Mouse (Mus musculus): ENCODE data around the gene Gpd1l. TPM values are rescaled to one million over a fixed set of nuclear protein-coding genes. Genes with fewer than 3 reads are reported as not detected.

Gene Gpd1l
- polyA plus RNA-seq, 1 experiment, result 23.7 TPM

DNA sequence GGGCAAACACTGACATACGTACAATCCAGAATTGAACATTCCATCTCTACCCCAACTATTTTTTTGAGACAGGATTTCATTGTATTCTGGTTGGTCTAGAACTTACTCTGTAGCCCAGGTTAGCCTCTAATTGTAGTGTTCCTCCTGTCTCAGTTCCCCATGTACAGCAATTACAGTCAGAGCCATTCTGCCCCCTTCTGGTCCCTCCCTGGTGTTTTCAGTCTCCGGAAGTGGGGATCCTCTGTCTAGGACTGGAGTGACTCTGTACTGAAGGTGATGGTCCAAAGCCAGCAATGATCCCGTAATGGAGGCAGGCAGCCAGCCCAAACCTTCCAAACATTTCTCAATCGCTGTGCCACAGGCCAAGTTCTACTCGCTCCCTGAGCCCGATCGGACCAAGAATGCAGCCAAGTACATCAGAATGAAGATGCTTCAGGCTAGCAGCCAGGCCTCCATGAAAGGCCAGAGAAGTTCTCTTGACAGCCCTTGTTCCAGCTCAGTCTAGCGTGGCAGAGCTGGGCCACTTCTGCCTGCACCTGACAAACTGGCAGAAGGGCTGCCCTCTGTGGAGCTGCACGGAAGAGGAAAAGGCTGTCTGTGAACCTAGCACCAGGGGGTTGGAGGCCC lies 3.2 kb downstream of the Gpd1l start:
- Histone ChIP-seq H3K36me3 (ENCODE audit: control insufficient read depth, insufficient read depth, low read length) (no peaks in the 10 kb centered on the region), H3K4me3 (ENCODE audit: low read depth, low read length) (no peak overlapping the region), H3K27me3 (ENCODE audit: control insufficient read depth, insufficient read depth, low read length) (no peaks in the 10 kb centered on the region), H3K4me1 (ENCODE audit: control insufficient read depth, insufficient read depth, insufficient read length, low read length) (peaks cover 10% of the 10 kb centered on the region; the same call in 1 of the 2 replicates), H3K27ac (ENCODE audit: insufficient read depth, low read depth, low read length) (no peak overlapping the region)
- TF ChIP-seq POLR2A (IDR thresholded peaks at IDR 0.05; ENCODE audit: low read depth, low read length), result no peak
- TF ChIP-seq CTCF (IDR thresholded peaks at IDR 0.05; ENCODE audit: extremely low read depth, insufficient read length, insufficient replicate concordance, low read depth, low read length), result no peak
- 80% methylated on average over 9 of the region's 9 CpGs for WGBS

DNA sequence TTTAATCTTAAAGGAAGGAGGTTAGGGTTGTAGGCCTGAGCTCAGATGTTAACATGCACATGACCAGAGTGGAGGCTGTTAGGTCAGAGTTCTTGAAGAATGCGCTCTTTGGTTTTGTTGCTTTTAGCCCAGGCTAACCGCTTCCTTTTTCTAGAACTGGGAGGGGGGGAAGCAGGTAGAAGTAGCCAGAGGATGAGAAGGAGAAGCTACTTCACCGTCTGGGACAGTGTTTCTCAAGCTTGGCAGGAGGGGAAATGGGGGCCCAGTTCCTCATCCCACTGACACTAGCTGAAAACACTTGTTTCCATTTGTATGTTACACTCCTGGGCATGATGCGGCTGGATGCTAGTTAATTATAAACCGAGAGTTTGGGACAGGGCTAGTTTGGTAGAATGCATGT lies 8.2 kb downstream of the Gpd1l start:
- WGBS, result 70% methylated on average over 5 of the region's 5 CpGs
- H3K27me3 ChIP-seq (ENCODE audit: control insufficient read depth, insufficient read depth, low read length), result no peaks in the 10 kb centered on the region
- no peak overlapping the region for H3K27ac ChIP-seq (ENCODE audit: insufficient read depth, low read depth, low read length)
- H3K4me3 ChIP-seq (ENCODE audit: low read depth, low read length), result no peak overlapping the region
- H3K36me3 ChIP-seq (ENCODE audit: control insufficient read depth, insufficient read depth, low read length), result no peaks in the 10 kb centered on the region
- peaks cover 4% of the 10 kb centered on the region; the same call in 1 of the 2 replicates for H3K4me1 ChIP-seq (ENCODE audit: control insufficient read depth, insufficient read depth, insufficient read length, low read length)
- TF ChIP-seq CTCF (IDR thresholded peaks at IDR 0.05; ENCODE audit: extremely low read depth, insufficient read length, insufficient replicate concordance, low read depth, low read length) (no peak), POLR2A (IDR thresholded peaks at IDR 0.05; ENCODE audit: low read depth, low read length) (no peak)

DNA sequence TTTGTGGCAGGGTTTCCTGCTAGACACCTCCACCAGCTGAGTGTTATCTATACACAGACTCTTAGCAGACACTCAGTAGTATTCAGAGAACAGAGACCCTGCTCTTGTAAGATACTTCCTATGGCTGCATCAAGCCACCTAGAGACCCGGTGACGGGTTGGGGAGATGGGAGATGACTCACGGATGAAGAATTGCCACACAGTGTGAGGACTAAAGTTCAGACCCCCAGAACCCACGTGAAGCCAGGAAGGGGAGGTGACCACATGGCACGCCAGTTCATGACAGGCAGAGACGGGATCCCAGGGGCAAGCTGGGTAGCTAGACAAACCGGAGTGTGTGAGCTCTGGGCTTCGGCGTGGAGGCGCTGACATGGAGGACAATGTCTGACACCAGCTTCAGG lies 8.7 kb downstream of the Gpd1l start:
- Histone ChIP-seq H3K4me1 (ENCODE audit: control insufficient read depth, insufficient read depth, insufficient read length, low read length) (peaks cover 4% of the 10 kb centered on the region; the same call in 1 of the 2 replicates), H3K27ac (ENCODE audit: insufficient read depth, low read depth, low read length) (no peak overlapping the region), H3K4me3 (ENCODE audit: low read depth, low read length) (no peak overlapping the region), H3K27me3 (ENCODE audit: control insufficient read depth, insufficient read depth, low read length) (no peaks in the 10 kb centered on the region), H3K36me3 (ENCODE audit: control insufficient read depth, insufficient read depth, low read length) (peaks cover under 1% of the 10 kb centered on the region; the same call in 1 of the 2 replicates)
- 78% methylated on average over 10 of the region's 10 CpGs for WGBS
- TF ChIP-seq POLR2A (IDR thresholded peaks at IDR 0.05; ENCODE audit: low read depth, low read length), result no peak
- no peak for TF ChIP-seq CTCF (IDR thresholded peaks at IDR 0.05; ENCODE audit: extremely low read depth, insufficient read length, insufficient replicate concordance, low read depth, low read length)

GRCm38 (mm10) chr9:114924511-114924910 lies 9.3 kb downstream of the Gpd1l start:
- no peak overlapping the region for H3K27ac ChIP-seq (ENCODE audit: insufficient read depth, low read depth, low read length)
- WGBS, result 58% methylated on average over 5 of the region's 5 CpGs

DNA sequence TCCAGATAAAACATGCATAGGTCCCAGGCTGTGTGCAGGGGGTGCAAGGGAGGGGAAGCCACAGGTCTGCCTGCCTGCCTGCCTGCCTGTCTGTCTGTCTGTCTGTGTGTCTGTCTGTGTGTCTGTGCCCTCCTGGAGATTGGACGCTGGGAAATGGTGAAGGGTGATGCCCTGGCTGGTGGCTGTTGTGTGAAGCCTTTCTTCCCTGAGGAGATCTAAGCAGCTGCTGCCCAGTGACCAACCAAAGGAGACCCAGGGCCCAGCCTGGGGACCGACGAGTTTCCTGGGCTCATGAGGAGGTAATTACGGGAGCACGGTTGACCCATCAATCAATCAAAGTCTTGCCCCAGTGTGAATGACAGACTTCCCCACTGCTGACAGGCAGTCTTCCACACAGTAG lies 11.6 kb downstream of the Gpd1l start:
- no peak overlapping the region for H3K27ac ChIP-seq (ENCODE audit: insufficient read depth, low read depth, low read length)
- no peaks in the 10 kb centered on the region for H3K27me3 ChIP-seq (ENCODE audit: control insufficient read depth, insufficient read depth, low read length)
- peaks cover 4% of the 10 kb centered on the region; the same call in 1 of the 2 replicates for H3K4me1 ChIP-seq (ENCODE audit: control insufficient read depth, insufficient read depth, insufficient read length, low read length)
- H3K36me3 ChIP-seq (ENCODE audit: control insufficient read depth, insufficient read depth, low read length), result peaks cover 17% of the 10 kb centered on the region
- TF ChIP-seq CTCF (IDR thresholded peaks at IDR 0.05; ENCODE audit: extremely low read depth, insufficient read length, insufficient replicate concordance, low read depth, low read length) (no peak), POLR2A (IDR thresholded peaks at IDR 0.05; ENCODE audit: low read depth, low read length) (no peak)
- H3K4me3 ChIP-seq (ENCODE audit: low read depth, low read length), result no peak overlapping the region
- 82% methylated on average over 5 of the region's 5 CpGs for WGBS

More at GRCm38 (mm10) chr9:114924511-114924910, 9.3 kb downstream of the Gpd1l start:
- Histone ChIP-seq H3K27me3 (ENCODE audit: control insufficient read depth, insufficient read depth, low read length) (no peaks in the 10 kb centered on the region), H3K4me1 (ENCODE audit: control insufficient read depth, insufficient read depth, insufficient read length, low read length) (peaks cover 4% of the 10 kb centered on the region; the same call in 1 of the 2 replicates), H3K4me3 (ENCODE audit: low read depth, low read length) (no peak overlapping the region), H3K36me3 (ENCODE audit: control insufficient read depth, insufficient read depth, low read length) (peaks cover 2% of the 10 kb centered on the region; the same call in 1 of the 2 replicates)
- no peak for TF ChIP-seq POLR2A (IDR thresholded peaks at IDR 0.05; ENCODE audit: low read depth, low read length)
- no peak for TF ChIP-seq CTCF (IDR thresholded peaks at IDR 0.05; ENCODE audit: extremely low read depth, insufficient read length, insufficient replicate concordance, low read depth, low read length)

- 71% methylated on average over 2 of the region's 2 CpGs for WGBS
- no peak for TF ChIP-seq CTCF (IDR thresholded peaks at IDR 0.05; ENCODE audit: extremely low read depth, insufficient read length, insufficient replicate concordance, low read depth, low read length)
- no peak for TF ChIP-seq POLR2A (IDR thresholded peaks at IDR 0.05; ENCODE audit: low read depth, low read length)
Observed at GRCm38 (mm10) chr9:114921352-114922081, 12.3 kb downstream of the Gpd1l start.

DNA sequence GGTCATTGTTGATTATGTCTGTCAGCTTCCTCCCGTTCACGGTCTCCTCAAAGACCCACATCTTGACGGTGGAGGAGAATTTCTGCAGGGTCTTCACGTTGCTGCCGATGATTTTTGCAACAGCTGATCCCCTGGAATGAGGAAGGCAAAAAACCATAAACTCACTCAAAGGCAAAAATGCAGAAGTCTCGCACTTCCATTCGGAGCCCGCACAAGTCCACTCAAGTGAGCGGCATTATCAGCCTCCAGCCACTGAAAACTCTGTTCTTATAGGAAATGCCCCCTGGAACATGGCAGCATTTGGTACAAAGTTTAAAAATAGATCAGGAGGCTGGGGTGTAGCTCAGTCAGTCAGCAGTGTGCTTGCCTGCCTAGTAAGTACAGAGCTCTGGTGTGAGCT lies 13.2 kb downstream of the Gpd1l start:
- H3K27ac ChIP-seq (ENCODE audit: insufficient read depth, low read depth, low read length), result no peak overlapping the region
- peaks cover 27% of the 10 kb centered on the region for H3K36me3 ChIP-seq (ENCODE audit: control insufficient read depth, insufficient read depth, low read length)
- no peaks in the 10 kb centered on the region for H3K27me3 ChIP-seq (ENCODE audit: control insufficient read depth, insufficient read depth, low read length)
- TF ChIP-seq CTCF (IDR thresholded peaks at IDR 0.05; ENCODE audit: extremely low read depth, insufficient read length, insufficient replicate concordance, low read depth, low read length) (no peak), POLR2A (IDR thresholded peaks at IDR 0.05; ENCODE audit: low read depth, low read length) (no peak)
- H3K4me3 ChIP-seq (ENCODE audit: low read depth, low read length), result no peak overlapping the region
- H3K4me1 ChIP-seq (ENCODE audit: control insufficient read depth, insufficient read depth, insufficient read length, low read length), result peaks cover 4% of the 10 kb centered on the region; the same call in 1 of the 2 replicates
- WGBS, result 86% methylated on average over 9 of the region's 9 CpGs

More at GRCm38 (mm10) chr9:114921352-114922081, 12.3 kb downstream of the Gpd1l start:
- Histone ChIP-seq H3K4me1 (ENCODE audit: control insufficient read depth, insufficient read depth, insufficient read length, low read length) (peaks cover 4% of the 10 kb centered on the region; the same call in 1 of the 2 replicates), H3K4me3 (ENCODE audit: low read depth, low read length) (no peak overlapping the region), H3K27ac (ENCODE audit: insufficient read depth, low read depth, low read length) (no peak overlapping the region), H3K27me3 (ENCODE audit: control insufficient read depth, insufficient read depth, low read length) (no peaks in the 10 kb centered on the region), H3K36me3 (ENCODE audit: control insufficient read depth, insufficient read depth, low read length) (peaks cover 22% of the 10 kb centered on the region)
